Mouse (Mus musculus): ENCODE data around the gene Gm47995. TPM values are rescaled to one million over a fixed set of nuclear protein-coding genes. Genes with fewer than 3 reads are reported as not detected.
"Not testable (repeated sequence)": the region's sequence is repeated elsewhere in the genome, so short reads cannot be mapped to it uniquely, and the experiment has no call there.

The Gm47995 gene
- total and polyA plus RNA-seq, 3 experiments, result not detected

- Histone ChIP-seq H3K9me3 (replicated peaks; ENCODE audit: low read length) (no peaks in the 10 kb centered on the region), H3K79me2 (replicated peaks; ENCODE audit: control insufficient read depth, extremely low read depth, insufficient read depth, poor library complexity, severe bottlenecking) (no peaks in the 10 kb centered on the region), H3K27ac (ENCODE audit: insufficient read depth, low read depth) (no peak overlapping the region), H3K9ac (ENCODE audit: insufficient read depth, low read depth) (no peak overlapping the region), H3K4me1 (ENCODE audit: control insufficient read depth in 1 of 2, insufficient read depth in 2 of 2) (peaks cover 0 to 26% of the 10 kb centered on the region in 2 experiments; a peak in 3 of 4 replicates), H3K4me2 (ENCODE audit: insufficient read depth, low read depth, poor library complexity, severe bottlenecking) (no peak overlapping the region), H3K36me3 (replicated peaks in 1 of 2; ENCODE audit: control insufficient read depth in 1 of 2, insufficient read depth in 1 of 2, low read length in 1 of 2) (no peaks in the 10 kb centered on the region), H3K27me3 (replicated peaks) (no peaks in the 10 kb centered on the region), H3K4me3 (replicated peaks in 1 of 3; ENCODE audit: low read depth in 2 of 3, low read length in 2 of 3, poor library complexity in 1 of 3) (no peak overlapping the region)
- dilution Hi-C loops (cut with MboI; ENCODE audit: extremely low pct_ligation_motif_present, extremely low pct_unique_long_range_greater_than_20kb, low sequenced_read_pairs), result no loop called here
- DNase-seq (ENCODE audit: extremely low read depth), result no peak
- TF ChIP-seq MAFK (IDR thresholded peaks at IDR 0.05; ENCODE audit: insufficient replicate concordance, low read length) (no peak), GABPA (IDR thresholded peaks at IDR 0.05; ENCODE audit: insufficient replicate concordance, low read depth, low read length) (no peak), KAT2A (IDR thresholded peaks at IDR 0.05; ENCODE audit: insufficient replicate concordance, low read length) (no peak), JUND (conservative IDR thresholded peaks at IDR 0.05; ENCODE audit: low read depth, low read length) (no peak), SMC3 (IDR thresholded peaks at IDR 0.05; ENCODE audit: low read depth, low read length) (no peak), JUN (IDR thresholded peaks at IDR 0.05; ENCODE audit: insufficient read depth, low read depth, low read length) (no peak), EP300 (IDR thresholded peaks at IDR 0.05; ENCODE audit: low read length) (no peak), ZMIZ1 (IDR thresholded peaks at IDR 0.05; ENCODE audit: low read depth, low read length) (no peak), NELFE (IDR thresholded peaks at IDR 0.05; ENCODE audit: low read depth, low read length) (no peak), CTCF (conservative IDR thresholded peaks at IDR 0.05 in 1 of 2, IDR thresholded peaks at IDR 0.05 in 1 of 2; ENCODE audit: low read depth in 2 of 2, low read length in 2 of 2) (no peak), CHD1 (IDR thresholded peaks at IDR 0.05; ENCODE audit: low read depth, low read length) (no peak), MYC (IDR thresholded peaks at IDR 0.05; ENCODE audit: low read depth, low read length) (no peak), ZNF384 (IDR thresholded peaks at IDR 0.05; ENCODE audit: low read depth, low read length) (no peak)
- in situ Hi-C loops (cut with MboI; ENCODE audit: low pct_ligation_motif_present, low pct_unique_long_range_greater_than_20kb, low sequenced_read_pairs), result no loop called here
These were observed 18.1 kb upstream of the Gm47995 start for GRCm38 (mm10) chr1:151180167-151180566.

- H3K9me3 ChIP-seq (replicated peaks; ENCODE audit: low read length); H3K36me3 ChIP-seq (replicated peaks in 1 of 2; ENCODE audit: control insufficient read depth in 1 of 2, insufficient read depth in 1 of 2, low read length in 1 of 2); H3K4me2 ChIP-seq (ENCODE audit: insufficient read depth, low read depth, poor library complexity, severe bottlenecking); dilution Hi-C loops (cut with MboI; ENCODE audit: extremely low pct_ligation_motif_present, extremely low pct_unique_long_range_greater_than_20kb, low sequenced_read_pairs); H3K79me2 ChIP-seq (replicated peaks; ENCODE audit: control insufficient read depth, extremely low read depth, insufficient read depth, poor library complexity, severe bottlenecking); H3K9ac ChIP-seq (ENCODE audit: insufficient read depth, low read depth); in situ Hi-C loops (cut with MboI; ENCODE audit: low pct_ligation_motif_present, low pct_unique_long_range_greater_than_20kb, low sequenced_read_pairs); H3K27me3 ChIP-seq (replicated peaks); DNase-seq (ENCODE audit: extremely low read depth); H3K4me3 ChIP-seq (replicated peaks in 1 of 3; ENCODE audit: low read depth in 2 of 3, low read length in 2 of 3, poor library complexity in 1 of 3); H3K27ac ChIP-seq (ENCODE audit: insufficient read depth, low read depth): not testable (repeated sequence)
- H3K4me1 ChIP-seq (ENCODE audit: control insufficient read depth in 1 of 2, insufficient read depth in 2 of 2), result peaks cover 0 to 15% of the 10 kb centered on the region in 2 experiments; a peak in 2 of 4 replicates
These were observed 16.0 kb upstream of the Gm47995 start, which contains the start of gene Gm47985 for GRCm38 (mm10) chr1:151182266-151182665. Gene Gm47985 (plus strand): TSS chr1:151182537.

GRCm38 (mm10) chr1:151186186-151186585 is 12.1 kb upstream of the Gm47995 start:
- H3K27me3 ChIP-seq (replicated peaks); H3K9ac ChIP-seq (ENCODE audit: insufficient read depth, low read depth); H3K9me3 ChIP-seq (replicated peaks; ENCODE audit: low read length); H3K4me3 ChIP-seq (replicated peaks in 1 of 3; ENCODE audit: low read depth in 2 of 3, low read length in 2 of 3, poor library complexity in 1 of 3); dilution Hi-C loops (cut with MboI; ENCODE audit: extremely low pct_ligation_motif_present, extremely low pct_unique_long_range_greater_than_20kb, low sequenced_read_pairs); H3K36me3 ChIP-seq (replicated peaks in 1 of 2; ENCODE audit: control insufficient read depth in 1 of 2, insufficient read depth in 1 of 2, low read length in 1 of 2); in situ Hi-C loops (cut with MboI; ENCODE audit: low pct_ligation_motif_present, low pct_unique_long_range_greater_than_20kb, low sequenced_read_pairs); H3K27ac ChIP-seq (ENCODE audit: insufficient read depth, low read depth); DNase-seq (ENCODE audit: extremely low read depth); H3K79me2 ChIP-seq (replicated peaks; ENCODE audit: control insufficient read depth, extremely low read depth, insufficient read depth, poor library complexity, severe bottlenecking); H3K4me2 ChIP-seq (ENCODE audit: insufficient read depth, low read depth, poor library complexity, severe bottlenecking): not testable (repeated sequence)
- peaks cover 0 to 12% of the 10 kb centered on the region in 2 experiments; a peak in 2 of 4 replicates for H3K4me1 ChIP-seq (ENCODE audit: control insufficient read depth in 1 of 2, insufficient read depth in 2 of 2)

- H3K27me3 ChIP-seq (replicated peaks); H3K4me3 ChIP-seq (replicated peaks in 1 of 3; ENCODE audit: low read depth in 2 of 3, low read length in 2 of 3, poor library complexity in 1 of 3); H3K4me2 ChIP-seq (ENCODE audit: insufficient read depth, low read depth, poor library complexity, severe bottlenecking); H3K27ac ChIP-seq (ENCODE audit: insufficient read depth, low read depth); DNase-seq (ENCODE audit: extremely low read depth); H3K79me2 ChIP-seq (replicated peaks; ENCODE audit: control insufficient read depth, extremely low read depth, insufficient read depth, poor library complexity, severe bottlenecking); H3K36me3 ChIP-seq (replicated peaks in 1 of 2; ENCODE audit: control insufficient read depth in 1 of 2, insufficient read depth in 1 of 2, low read length in 1 of 2); H3K9me3 ChIP-seq (replicated peaks; ENCODE audit: low read length); dilution Hi-C loops (cut with MboI; ENCODE audit: extremely low pct_ligation_motif_present, extremely low pct_unique_long_range_greater_than_20kb, low sequenced_read_pairs); H3K9ac ChIP-seq (ENCODE audit: insufficient read depth, low read depth); in situ Hi-C loops (cut with MboI; ENCODE audit: low pct_ligation_motif_present, low pct_unique_long_range_greater_than_20kb, low sequenced_read_pairs): not testable (repeated sequence)
- H3K4me1 ChIP-seq (ENCODE audit: control insufficient read depth in 1 of 2, insufficient read depth in 2 of 2), result peaks cover 0 to 12% of the 10 kb centered on the region in 2 experiments; a peak in 2 of 4 replicates
These were observed 11.3 kb upstream of the Gm47995 start for GRCm38 (mm10) chr1:151186879-151187424.

Data from CH12.LX (cell line).